Mouse (Mus musculus) lung, postnatal 36 days (tissue): ENCODE results near the gene Serhl.

Source experiments
- DNase-seq: peaks from one replicate; pipeline ENCODE4 v3.0.0; 2022; ENCODE audit warnings: mixed read lengths

Gene Serhl

DNA sequence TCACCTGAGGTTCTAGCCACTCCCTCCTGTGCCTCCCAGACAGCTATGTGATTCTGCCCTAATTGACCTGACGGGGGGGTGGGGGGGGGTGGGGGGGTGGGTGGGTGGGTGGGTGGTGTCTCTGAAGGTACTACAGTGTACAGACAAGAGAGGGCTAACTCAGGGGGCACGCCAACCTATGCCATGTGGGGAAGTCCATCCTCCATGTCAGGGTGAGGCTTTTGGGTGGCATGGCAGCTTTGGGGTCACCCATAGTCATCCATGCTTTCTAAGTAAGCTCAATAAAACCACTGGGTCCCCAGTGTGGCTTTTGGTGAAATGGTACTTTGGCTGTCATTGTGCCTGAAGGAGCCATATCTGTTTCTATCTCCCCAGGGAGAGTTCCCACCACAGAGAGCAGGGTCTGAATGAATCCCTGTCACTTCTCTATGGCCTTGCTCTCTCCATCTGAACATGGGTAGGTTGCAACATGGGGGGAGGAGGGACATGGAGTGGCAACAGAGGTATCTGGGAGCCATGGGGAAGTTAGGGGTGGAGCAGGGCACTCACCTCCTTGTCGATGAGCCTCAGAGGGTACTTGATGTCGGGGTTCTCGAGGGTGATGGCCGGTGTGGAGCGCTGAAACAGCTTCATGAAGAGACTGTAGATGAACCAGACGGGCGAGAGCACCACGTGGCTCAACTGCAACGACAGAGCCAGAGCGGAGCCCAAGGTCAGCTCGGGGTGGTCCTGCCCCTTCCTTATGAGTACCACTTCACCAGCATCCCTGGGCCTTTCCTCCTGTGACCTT lies 76.4 kb downstream of the Serhl start:
- DNase-seq: no peak
